Mouse (Mus musculus): ENCODE data around the gene Olfr792. TPM values are rescaled to one million over a fixed set of nuclear protein-coding genes. Genes with fewer than 3 reads are reported as not detected.

The Olfr792 gene
- total and polyA plus RNA-seq, 3 experiments = not detected

DNA sequence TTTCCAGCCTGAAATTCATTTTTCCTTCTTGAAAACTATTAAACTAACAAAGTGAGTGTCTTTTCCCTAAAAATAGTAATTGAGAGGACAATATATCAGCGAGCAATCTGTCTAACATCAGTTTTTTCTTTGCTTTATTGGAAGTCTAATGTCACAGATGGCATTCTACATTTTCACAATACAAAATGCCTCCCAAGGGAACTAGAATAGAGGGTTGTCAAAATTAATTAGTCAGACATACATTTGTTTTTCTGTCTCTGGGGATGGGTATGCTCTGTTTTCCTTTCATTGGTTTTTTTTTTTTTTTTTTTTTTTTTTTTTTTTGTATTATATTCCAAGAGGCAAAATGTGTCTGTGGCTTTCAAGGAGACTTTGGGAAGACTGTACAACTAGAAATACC, 38.1 kb downstream of the Olfr792 start:
- Histone ChIP-seq H3K9ac (ENCODE audit: low read depth, low read length) (no peak overlapping the region), H3K27ac (no peak overlapping the region), H3K4me3 (no peak overlapping the region), H3K4me1 (ENCODE audit: control insufficient read depth, insufficient read depth, low read length) (no peaks in the 10 kb centered on the region), H3K27me3 (ENCODE audit: control insufficient read depth, insufficient read depth, low read length) (no peaks in the 10 kb centered on the region), H3K79me2 (replicated peaks; ENCODE audit: control insufficient read depth, insufficient read depth, low read length) (no peaks in the 10 kb centered on the region), H3K36me3 (ENCODE audit: control insufficient read depth, insufficient read depth, low read length) (no peaks in the 10 kb centered on the region)
- WGBS = 54% methylated on average over 1 of the region's 1 CpGs
- DNase-seq = no peak
- TF ChIP-seq EP300 (IDR thresholded peaks at IDR 0.05; ENCODE audit: insufficient read depth, low read depth, low read length) (no peak), POLR2A (IDR thresholded peaks at IDR 0.05; ENCODE audit: insufficient read depth, low read depth, low read length) (no peak), CTCF (IDR thresholded peaks at IDR 0.05) (no peak)
- intact Hi-C loops (cut with DNase I) = no loop called here

Small RNAs within 50 kb of the gene (microRNA-seq; reads per million reads assigned to microRNA genes)
- gene Gm23252 = 0 reads per million in 2 experiments

Other genes starting within 250 kb of the Olfr792 start
- gene Olfr780, start 221.0 kb upstream of the Olfr792 start, total RNA-seq (2021) = not detected
- gene Olfr780, start 221.0 kb upstream of the Olfr792 start, polyA plus RNA-seq (2012; rRNA removed) = not detected in 2 replicates
- gene Olfr781, start 210.3 kb upstream of the Olfr792 start, total RNA-seq (2021) = not detected
- gene Olfr781, start 210.3 kb upstream of the Olfr792 start, polyA plus RNA-seq (2012; rRNA removed) = not detected in 2 replicates
- not detected for gene Olfr782, start 190.3 kb upstream of the Olfr792 start, total RNA-seq (2021)
- not detected in 2 replicates for gene Olfr782, start 190.3 kb upstream of the Olfr792 start, polyA plus RNA-seq (2012; rRNA removed)
- gene Olfr784, start 155.1 kb upstream of the Olfr792 start, total RNA-seq (2021) = under 1 TPM; 0.07 to 0.10 TPM
- gene Olfr784, start 155.1 kb upstream of the Olfr792 start, polyA plus RNA-seq (2012; rRNA removed) = 0.06 TPM in 1 of 2 replicates, not detected in the other
- not detected for gene Olfr785, start 133.7 kb upstream of the Olfr792 start, total RNA-seq (2021)
- not detected in 2 replicates for gene Olfr785, start 133.7 kb upstream of the Olfr792 start, polyA plus RNA-seq (2012; rRNA removed)
- gene Olfr786, start 111.9 kb upstream of the Olfr792 start, total RNA-seq (2021) = not detected
- gene Olfr786, start 111.9 kb upstream of the Olfr792 start, polyA plus RNA-seq (2012; rRNA removed) = not detected in 2 replicates
- not detected for gene Olfr787, start 77.3 kb upstream of the Olfr792 start, total RNA-seq (2021)
- gene Olfr787, start 77.3 kb upstream of the Olfr792 start, polyA plus RNA-seq (2012; rRNA removed) = not detected in 2 replicates
- gene Olfr788, start 68.2 kb upstream of the Olfr792 start, total RNA-seq (2021) = not detected
- not detected in 2 replicates for gene Olfr788, start 68.2 kb upstream of the Olfr792 start, polyA plus RNA-seq (2012; rRNA removed)
- gene Olfr789, start 54.4 kb upstream of the Olfr792 start, total RNA-seq (2021) = not detected
- not detected in 2 replicates for gene Olfr789, start 54.4 kb upstream of the Olfr792 start, polyA plus RNA-seq (2012; rRNA removed)
- gene Olfr790, start 40.7 kb upstream of the Olfr792 start, total RNA-seq (2021) = not detected
- not detected in 2 replicates for gene Olfr790, start 40.7 kb upstream of the Olfr792 start, polyA plus RNA-seq (2012; rRNA removed)
- not detected for gene Olfr791, start 17.4 kb upstream of the Olfr792 start, total RNA-seq (2021)
- not detected in 2 replicates for gene Olfr791, start 17.4 kb upstream of the Olfr792 start, polyA plus RNA-seq (2012; rRNA removed)
- not detected for gene Olfr794, start 28.5 kb downstream of the Olfr792 start, total RNA-seq (2021)
- not detected in 2 replicates for gene Olfr794, start 28.5 kb downstream of the Olfr792 start, polyA plus RNA-seq (2012; rRNA removed)
- gene Olfr796, start 73.4 kb downstream of the Olfr792 start, total RNA-seq (2021) = not detected
- not detected in 2 replicates for gene Olfr796, start 73.4 kb downstream of the Olfr792 start, polyA plus RNA-seq (2012; rRNA removed)
- gene Olfr798, start 88.8 kb downstream of the Olfr792 start, total RNA-seq (2021) = not detected
- gene Olfr798, start 88.8 kb downstream of the Olfr792 start, polyA plus RNA-seq (2012; rRNA removed) = not detected in 2 replicates
- not detected for gene Olfr799, start 98.3 kb downstream of the Olfr792 start, total RNA-seq (2021)
- not detected in 2 replicates for gene Olfr799, start 98.3 kb downstream of the Olfr792 start, polyA plus RNA-seq (2012; rRNA removed)
- not detected for gene Olfr800, start 118.5 kb downstream of the Olfr792 start, total RNA-seq (2021)
- not detected in 2 replicates for gene Olfr800, start 118.5 kb downstream of the Olfr792 start, polyA plus RNA-seq (2012; rRNA removed)
- not detected for gene Olfr801, start 134.7 kb downstream of the Olfr792 start, total RNA-seq (2021)
- gene Olfr801, start 134.7 kb downstream of the Olfr792 start, polyA plus RNA-seq (2012; rRNA removed) = not detected in 2 replicates
- not detected for gene Olfr802, start 149.0 kb downstream of the Olfr792 start, total RNA-seq (2021)
- not detected in 2 replicates for gene Olfr802, start 149.0 kb downstream of the Olfr792 start, polyA plus RNA-seq (2012; rRNA removed)
- gene Olfr803, start 155.1 kb downstream of the Olfr792 start, total RNA-seq (2021) = not detected
- gene Olfr803, start 155.1 kb downstream of the Olfr792 start, polyA plus RNA-seq (2012; rRNA removed) = not detected in 2 replicates
- not detected for gene Olfr804, start 164.0 kb downstream of the Olfr792 start, total RNA-seq (2021)
- not detected in 2 replicates for gene Olfr804, start 164.0 kb downstream of the Olfr792 start, polyA plus RNA-seq (2012; rRNA removed)
- not detected for gene Olfr805, start 190.2 kb downstream of the Olfr792 start, total RNA-seq (2021)
- gene Olfr805, start 190.2 kb downstream of the Olfr792 start, polyA plus RNA-seq (2012; rRNA removed) = not detected in 2 replicates
- not detected for gene Olfr806, start 202.8 kb downstream of the Olfr792 start, total RNA-seq (2021)
- gene Olfr806, start 202.8 kb downstream of the Olfr792 start, polyA plus RNA-seq (2012; rRNA removed) = not detected in 2 replicates
- gene Olfr807, start 218.6 kb downstream of the Olfr792 start, total RNA-seq (2021) = not detected
- gene Olfr807, start 218.6 kb downstream of the Olfr792 start, polyA plus RNA-seq (2012; rRNA removed) = not detected in 2 replicates
- gene Olfr808, start 226.3 kb downstream of the Olfr792 start, total RNA-seq (2021) = not detected
- gene Olfr808, start 226.3 kb downstream of the Olfr792 start, polyA plus RNA-seq (2012; rRNA removed) = not detected in 2 replicates
- not detected for gene Olfr809, start 235.5 kb downstream of the Olfr792 start, total RNA-seq (2021)
- gene Olfr809, start 235.5 kb downstream of the Olfr792 start, polyA plus RNA-seq (2012; rRNA removed) = not detected in 2 replicates